Mouse (Mus musculus): ENCODE measurements around the gene Plvap. TPM values are rescaled to one million over a fixed set of nuclear protein-coding genes. Genes with fewer than 3 reads are reported as not detected.
"Not testable (repeated sequence)": the region's sequence is repeated elsewhere in the genome, so short reads cannot be mapped to it uniquely, and the experiment has no call there.

Plvap gene
- total and polyA plus RNA-seq, 3 experiments: 22.1 to 42.9 (median 28.3) TPM

- DNase-seq: peak in 1 of 2 experiments; percentile 14
- H3K79me2 ChIP-seq (replicated peaks; ENCODE audit: control insufficient read depth, insufficient read depth, low read length); H3K9ac ChIP-seq (ENCODE audit: low read depth, low read length); intact Hi-C loops (cut with DNase I); H3K27me3 ChIP-seq (ENCODE audit: control insufficient read depth, insufficient read depth, low read length); H3K36me3 ChIP-seq (ENCODE audit: control insufficient read depth, insufficient read depth, low read length); H3K27ac ChIP-seq; H3K4me3 ChIP-seq: not testable (repeated sequence)
- 80% methylated on average over 7 of the region's 12 CpGs for WGBS
- peaks cover 20% of the 10 kb centered on the region for H3K4me1 ChIP-seq (ENCODE audit: control insufficient read depth, insufficient read depth, low read length)
- TF ChIP-seq CTCF (IDR thresholded peaks at IDR 0.05): peak; percentile 69
Observed at GRCm38 (mm10) chr8:71530735-71531467, 19.3 kb upstream of the Plvap start.

GRCm38 (mm10) chr8:71528362-71529073, 17.0 kb upstream of the Plvap start:
- H3K27me3 ChIP-seq (ENCODE audit: control insufficient read depth, insufficient read depth, low read length): no peaks in the 10 kb centered on the region
- peak overlapping the region; percentile 94 for H3K27ac ChIP-seq
- H3K4me3 ChIP-seq: no peak overlapping the region
- no peak for TF ChIP-seq CTCF (IDR thresholded peaks at IDR 0.05)
- TF ChIP-seq EP300 (IDR thresholded peaks at IDR 0.05; ENCODE audit: insufficient read depth, low read depth, low read length): peak; percentile 71; the same call in 1 of the 2 replicates
- peak; percentile 57; the same call in 1 of the 2 replicates for TF ChIP-seq POLR2A (IDR thresholded peaks at IDR 0.05; ENCODE audit: insufficient read depth, low read depth, low read length)
- 40% methylated on average over 11 of the region's 11 CpGs for WGBS
- peak; percentile 57 to 66 for DNase-seq
- intact Hi-C loops (cut with DNase I): no loop called here
- peaks cover 19% of the 10 kb centered on the region for H3K4me1 ChIP-seq (ENCODE audit: control insufficient read depth, insufficient read depth, low read length)
- H3K36me3 ChIP-seq (ENCODE audit: control insufficient read depth, insufficient read depth, low read length): no peaks in the 10 kb centered on the region
- no peak overlapping the region for H3K9ac ChIP-seq (ENCODE audit: low read depth, low read length)
- H3K79me2 ChIP-seq (replicated peaks; ENCODE audit: control insufficient read depth, insufficient read depth, low read length): no peaks in the 10 kb centered on the region

- intact Hi-C loops (cut with DNase I): no loop called here
- 23% methylated on average over 3 of the region's 3 CpGs for WGBS
- no peak overlapping the region for H3K9ac ChIP-seq (ENCODE audit: low read depth, low read length)
- peak in 1 of 2 experiments; percentile 11 for DNase-seq
- H3K27me3 ChIP-seq (ENCODE audit: control insufficient read depth, insufficient read depth, low read length): no peaks in the 10 kb centered on the region
- TF ChIP-seq CTCF (IDR thresholded peaks at IDR 0.05): no peak
- TF ChIP-seq POLR2A (IDR thresholded peaks at IDR 0.05; ENCODE audit: insufficient read depth, low read depth, low read length): no peak
- no peak for TF ChIP-seq EP300 (IDR thresholded peaks at IDR 0.05; ENCODE audit: insufficient read depth, low read depth, low read length)
- H3K27ac ChIP-seq: peak overlapping the region; percentile 94
- H3K79me2 ChIP-seq (replicated peaks; ENCODE audit: control insufficient read depth, insufficient read depth, low read length): no peaks in the 10 kb centered on the region
- no peak overlapping the region for H3K4me3 ChIP-seq
- peaks cover 19% of the 10 kb centered on the region for H3K4me1 ChIP-seq (ENCODE audit: control insufficient read depth, insufficient read depth, low read length)
- H3K36me3 ChIP-seq (ENCODE audit: control insufficient read depth, insufficient read depth, low read length): no peaks in the 10 kb centered on the region
Observed at GRCm38 (mm10) chr8:71527162-71527870, 15.8 kb upstream of the Plvap start.

GRCm38 (mm10) chr8:71526272-71526671, 14.7 kb upstream of the Plvap start:
- intact Hi-C loops (cut with DNase I): no loop called here
- H3K79me2 ChIP-seq (replicated peaks; ENCODE audit: control insufficient read depth, insufficient read depth, low read length): no peaks in the 10 kb centered on the region
- no peaks in the 10 kb centered on the region for H3K36me3 ChIP-seq (ENCODE audit: control insufficient read depth, insufficient read depth, low read length)
- TF ChIP-seq EP300 (IDR thresholded peaks at IDR 0.05; ENCODE audit: insufficient read depth, low read depth, low read length): no peak
- WGBS: 39% methylated on average over 6 of the region's 6 CpGs
- no peak overlapping the region for H3K4me3 ChIP-seq
- DNase-seq: no peak
- H3K27ac ChIP-seq: peak overlapping the region; percentile 59
- peaks cover 20% of the 10 kb centered on the region for H3K4me1 ChIP-seq (ENCODE audit: control insufficient read depth, insufficient read depth, low read length)
- H3K9ac ChIP-seq (ENCODE audit: low read depth, low read length): no peak overlapping the region
- no peaks in the 10 kb centered on the region for H3K27me3 ChIP-seq (ENCODE audit: control insufficient read depth, insufficient read depth, low read length)

- intact Hi-C loops (cut with DNase I): no loop called here
- H3K9ac ChIP-seq (ENCODE audit: low read depth, low read length): no peak within 1 kb of the TSS
- no peaks in the 10 kb centered on the region for H3K79me2 ChIP-seq (replicated peaks; ENCODE audit: control insufficient read depth, insufficient read depth, low read length)
- peaks cover 20% of the 10 kb centered on the region for H3K4me1 ChIP-seq (ENCODE audit: control insufficient read depth, insufficient read depth, low read length)
- H3K4me3 ChIP-seq: no peak within 1 kb of the TSS
- 54% methylated on average over 46 of the region's 46 CpGs for WGBS
- no peaks in the 10 kb centered on the region for H3K27me3 ChIP-seq (ENCODE audit: control insufficient read depth, insufficient read depth, low read length)
- H3K27ac ChIP-seq: peak within 1 kb of the TSS; percentile 59
- no peaks in the 10 kb centered on the region for H3K36me3 ChIP-seq (ENCODE audit: control insufficient read depth, insufficient read depth, low read length)
- no peak for DNase-seq
- TF ChIP-seq POLR2A (IDR thresholded peaks at IDR 0.05; ENCODE audit: insufficient read depth, low read depth, low read length) (no peak), EP300 (IDR thresholded peaks at IDR 0.05; ENCODE audit: insufficient read depth, low read depth, low read length) (no peak), CTCF (IDR thresholded peaks at IDR 0.05) (no peak)
Observed at GRCm38 (mm10) chr8:71525226-71526050, 13.9 kb upstream of the Plvap start, which contains the start of gene Ccdc194. TSS of gene Ccdc194 (minus strand) at chr8:71525711.
